Mouse (Mus musculus) ES-E14 (cell line): Measurements from ENCODE around the gene Vmn1r193. TPM values are rescaled to one million over a fixed set of nuclear protein-coding genes. Genes with fewer than 3 reads are reported as not detected.
"Not testable (repeated sequence)": the region's sequence is repeated elsewhere in the genome, so short reads cannot be mapped to it uniquely, and the experiment has no call there.

ENCODE experiments used
- DNase-seq: peaks from one replicate; pipeline ENCODE4 v3.0.0-alpha.2; 2013; ENCODE audit warnings: low read depth, low spot score
- H3K27ac ChIP-seq: 2 replicates; pipeline ENCODE4 v1.5.1; 2012; ENCODE audit warnings: low read depth, mild to moderate bottlenecking, low read length, moderate library complexity, mixed read lengths; ENCODE audit not compliant: poor library complexity, insufficient read depth, severe bottlenecking
- H3K36me3 ChIP-seq: 2 replicates; pipeline ENCODE4 v1.6.1; 2012; ENCODE audit warnings: mild to moderate bottlenecking, low read length, moderate library complexity, mixed read lengths; ENCODE audit not compliant: control insufficient read depth, poor library complexity, insufficient read depth, severe bottlenecking
- H3K4me1 ChIP-seq, 2 experiments: fragments of 150-350 bp in 1 of 2; sonication (generic) in 1 of 2; 2 replicates each; pipeline ENCODE4 v1.6.1; 2012; ENCODE audit warnings: low read length in 2 of 2, mild to moderate bottlenecking in 1 of 2, mixed read lengths in 1 of 2; ENCODE audit not compliant: control insufficient read depth in 2 of 2, insufficient read depth in 2 of 2, poor library complexity in 1 of 2
- H3K4me3 ChIP-seq, 2 experiments: fragments of 150-350 bp in 1 of 2; sonication (generic) in 1 of 2; 2 replicates each; pipeline ENCODE4 v1.5.1; 2012; ENCODE audit warnings: low read length in 2 of 2, low read depth in 1 of 2, mild to moderate bottlenecking in 1 of 2, mixed read lengths in 1 of 2; ENCODE audit not compliant: insufficient read depth in 1 of 2, poor library complexity in 1 of 2, severe bottlenecking in 1 of 2
- H3K9ac ChIP-seq: 2 replicates; pipeline ENCODE4 v1.6.1; 2012; ENCODE audit warnings: low read depth, mild to moderate bottlenecking, low read length, mixed read lengths; ENCODE audit not compliant: poor library complexity, insufficient read depth, severe bottlenecking
- H3K9me3 ChIP-seq: fragments of 150-350 bp; sonication (generic); 2 replicates; pipeline ENCODE4 v1.6.1; 2012; ENCODE audit warnings: low read depth, mild to moderate bottlenecking, low read length; ENCODE audit not compliant: control insufficient read depth, insufficient read depth
- CHD2 ChIP-seq: IDR thresholded peaks from 2 replicates; pipeline ENCODE4 v1.6.1; 2014; ENCODE audit warnings: mild to moderate bottlenecking, low read depth, low read length, inconsistent platforms
- HCFC1 ChIP-seq: IDR thresholded peaks from 2 replicates; pipeline ENCODE4 v1.6.1; 2012; ENCODE audit warnings: low read length, inconsistent platforms, borderline replicate concordance; ENCODE audit not compliant: insufficient read depth
- MAFK ChIP-seq: IDR thresholded peaks from 2 replicates; pipeline ENCODE4 v1.6.1; 2014; ENCODE audit warnings: mild to moderate bottlenecking, low read depth, low read length, inconsistent platforms; ENCODE audit not compliant: insufficient read depth
- ZC3H11A ChIP-seq: IDR thresholded peaks from 2 replicates; pipeline ENCODE4 v1.6.1; 2012; ENCODE audit warnings: low read depth, mild to moderate bottlenecking, inconsistent platforms, low read length, borderline replicate concordance
- ZNF384 ChIP-seq: IDR thresholded peaks from 2 replicates; pipeline ENCODE4 v1.6.1; 2012; ENCODE audit warnings: low read depth, low read length, inconsistent platforms
- in situ Hi-C, 2 experiments: fragments of 600-800 bp; cut with MboI; formaldehyde crosslinking; loops; one replicate each; pipeline ENCODE4 v1.15.1; 2025; ENCODE audit warnings: low sequenced_read_pairs in 2 of 2, inconsistent platforms in 1 of 2; ENCODE audit not compliant: unreplicated experiment in 2 of 2
- total RNA-seq: library from RNA; depleted of rRNA; stranded (reverse); fragments of 300-350 nt; gene quantifications from 2 replicates; pipeline ENCODE4 v1.2.3, GENCODE M21; 2012; rRNA removed

Gene Vmn1r193
- total RNA-seq: not detected in 2 replicates

- H3K9me3 ChIP-seq: not testable (repeated sequence)
Measured at GRCm38 (mm10) chr13:22223060-22223459, at the start of gene Vmn1r193. Vmn1r193 (minus strand) TSS chr13:22223160.

GRCm38 (mm10) chr13:22271721-22272120 is 48.8 kb upstream of the Vmn1r193 start:
- Histone ChIP-seq H3K9me3 (no peaks in the 10 kb centered on the region), H3K4me1 (no peaks in the 10 kb centered on the region), H3K9ac (no peak overlapping the region), H3K4me3 (no peak overlapping the region), H3K36me3 (no peaks in the 10 kb centered on the region), H3K27ac (no peak overlapping the region)
- DNase-seq: no peak
- TF ChIP-seq CHD2 (no peak), ZC3H11A (no peak), HCFC1 (no peak), ZNF384 (no peak), MAFK (no peak)
- in situ Hi-C loops: no loop called here

More at GRCm38 (mm10) chr13:22223060-22223459, at the start of gene Vmn1r193:
- DNase-seq, H3K27ac ChIP-seq, H3K4me3 ChIP-seq, in situ Hi-C loops, H3K36me3 ChIP-seq, H3K9ac ChIP-seq, H3K4me1 ChIP-seq: not testable (repeated sequence)

- H3K4me1 ChIP-seq, H3K36me3 ChIP-seq, H3K4me3 ChIP-seq, in situ Hi-C loops, H3K9me3 ChIP-seq, H3K27ac ChIP-seq, DNase-seq, H3K9ac ChIP-seq: not testable (repeated sequence)
Measured at GRCm38 (mm10) chr13:22270222-22270621, 47.3 kb upstream of the Vmn1r193 start, which contains the start of gene Vmn1r195. Vmn1r195 (plus strand) TSS chr13:22270522.

- H3K9me3 ChIP-seq: no peaks in the 10 kb centered on the region
- in situ Hi-C loops: no loop called here
- TF ChIP-seq HCFC1: no peak
- no peak for TF ChIP-seq CHD2
- no peak for TF ChIP-seq ZC3H11A
- TF ChIP-seq ZNF384: no peak
- TF ChIP-seq MAFK: no peak
- H3K27ac ChIP-seq: no peak within 1 kb of the TSS
- DNase-seq: no peak
- H3K36me3 ChIP-seq: no peaks in the 10 kb centered on the region
- H3K4me3 ChIP-seq: no peak within 1 kb of the TSS
- no peak within 1 kb of the TSS for H3K9ac ChIP-seq
- H3K4me1 ChIP-seq: no peaks in the 10 kb centered on the region
Measured at GRCm38 (mm10) chr13:22243915-22244314, 21.0 kb upstream of the Vmn1r193 start, which contains the start of gene Vmn1r194. Vmn1r194 (plus strand) TSS chr13:22244215.

GRCm38 (mm10) chr13:22192756-22193155 is 30.2 kb downstream of the Vmn1r193 start:
- H3K9ac ChIP-seq, in situ Hi-C loops, DNase-seq, H3K36me3 ChIP-seq, H3K4me1 ChIP-seq, H3K9me3 ChIP-seq, H3K27ac ChIP-seq, H3K4me3 ChIP-seq: not testable (repeated sequence)
